Mouse (Mus musculus): ENCODE data around the gene Nyap2. TPM values are rescaled to one million over a fixed set of nuclear protein-coding genes. Genes with fewer than 3 reads are reported as not detected.

The Nyap2 gene
- total and polyA plus RNA-seq, 2 experiments from 2014 or later, result under 0.01 TPM; not detected in 1

DNA sequence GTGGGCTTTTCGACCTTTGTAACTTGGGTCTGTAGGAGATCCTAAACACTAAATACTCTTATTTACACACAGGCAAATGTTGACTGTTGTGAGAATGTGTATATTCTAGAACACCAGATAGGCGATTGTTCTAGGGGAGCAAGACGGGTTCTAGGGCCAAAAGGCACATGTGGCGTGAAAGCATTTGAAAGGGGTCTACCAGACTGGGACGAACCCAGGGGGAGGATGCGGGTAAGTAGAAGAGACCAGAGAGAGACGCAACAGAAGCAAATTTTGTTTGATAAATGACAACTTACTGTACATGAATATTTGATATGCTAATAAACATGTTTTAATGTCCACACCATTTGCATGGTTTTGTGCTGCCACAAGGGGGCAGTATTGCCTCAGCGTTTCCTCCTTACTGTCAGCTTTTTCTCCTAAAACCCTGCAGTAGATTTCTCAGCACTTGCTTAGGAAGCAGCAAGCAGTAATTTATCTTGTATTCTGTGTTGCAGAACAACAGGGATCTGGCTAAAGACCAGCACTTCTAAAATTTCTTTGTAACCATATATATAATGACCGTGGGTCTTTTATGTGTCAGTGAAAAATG lies 239.7 kb downstream of the Nyap2 start:
- ATAC-seq (ENCODE audit: insufficient read depth, low read depth), result 0 out of 2 replicates have a peak, but pooled peaks have one; percentile 11

DNA sequence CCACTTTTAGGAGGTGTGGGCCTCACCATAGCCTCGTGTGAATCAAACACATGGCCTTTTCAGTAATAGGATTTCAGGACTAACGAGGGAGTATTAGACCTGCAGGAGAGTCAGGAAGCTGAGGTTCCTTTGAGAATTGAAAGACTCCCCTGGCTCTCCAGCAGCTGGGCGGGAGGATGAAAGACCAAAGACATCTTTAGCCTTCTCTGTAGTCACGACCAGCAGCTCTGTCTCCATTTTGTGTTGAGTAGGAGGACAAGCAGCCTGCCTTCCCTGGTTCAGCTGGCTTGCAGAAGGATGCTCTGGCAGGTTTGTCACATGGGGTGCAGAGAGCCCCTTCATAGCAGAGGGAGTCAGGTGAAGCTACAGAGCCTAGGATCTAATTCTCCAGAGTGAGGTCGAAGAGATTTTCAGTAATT lies 240.3 kb downstream of the Nyap2 start:
- H3K27ac ChIP-seq (ENCODE audit: low read depth), result no peak overlapping the region
- H3K4me2 ChIP-seq (ENCODE audit: low read depth, low read length), result no peak overlapping the region
- H3K36me3 ChIP-seq (replicated peaks; ENCODE audit: control insufficient read depth, insufficient read depth, low read length), result no peaks in the 10 kb centered on the region
- no peak for DNase-seq (ENCODE audit: low spot score)
- H3K4me3 ChIP-seq (ENCODE audit: low read depth, low read length), result no peak overlapping the region
- no peaks in the 10 kb centered on the region for H3K9me3 ChIP-seq (replicated peaks; ENCODE audit: control insufficient read depth, low read length)
- 66% methylated on average over 5 of the region's 5 CpGs for WGBS
- no peaks in the 10 kb centered on the region for H3K4me1 ChIP-seq (ENCODE audit: control insufficient read depth, insufficient read depth)
- H3K27me3 ChIP-seq (ENCODE audit: control insufficient read depth, insufficient read depth, low read length), result no peaks in the 10 kb centered on the region
- TF ChIP-seq EP300 (IDR thresholded peaks at IDR 0.05; ENCODE audit: low read depth) (no peak), CTCF (IDR thresholded peaks at IDR 0.05; ENCODE audit: low read depth) (no peak)
- H3K9ac ChIP-seq (replicated peaks; ENCODE audit: low read depth, low read length), result no peak overlapping the region
- no peak for ATAC-seq (ENCODE audit: insufficient read depth, low read depth)

More for the DNA sequence above, 239.7 kb downstream of the Nyap2 start:
- Histone ChIP-seq H3K9me3 (replicated peaks; ENCODE audit: control insufficient read depth, low read length) (no peaks in the 10 kb centered on the region), H3K4me3 (ENCODE audit: low read depth, low read length) (no peak overlapping the region), H3K4me2 (ENCODE audit: low read depth, low read length) (no peak overlapping the region), H3K9ac (replicated peaks; ENCODE audit: low read depth, low read length) (no peak overlapping the region), H3K27me3 (ENCODE audit: control insufficient read depth, insufficient read depth, low read length) (no peaks in the 10 kb centered on the region), H3K36me3 (replicated peaks; ENCODE audit: control insufficient read depth, insufficient read depth, low read length) (no peaks in the 10 kb centered on the region), H3K4me1 (ENCODE audit: control insufficient read depth, insufficient read depth) (no peaks in the 10 kb centered on the region), H3K27ac (ENCODE audit: low read depth) (no peak overlapping the region)
- 55% methylated on average over 9 of the region's 9 CpGs for WGBS
- TF ChIP-seq CTCF (IDR thresholded peaks at IDR 0.05; ENCODE audit: low read depth), result peak; percentile 87
- TF ChIP-seq EP300 (IDR thresholded peaks at IDR 0.05; ENCODE audit: low read depth), result no peak
- DNase-seq (ENCODE audit: low spot score), result peak; percentile 74

DNA sequence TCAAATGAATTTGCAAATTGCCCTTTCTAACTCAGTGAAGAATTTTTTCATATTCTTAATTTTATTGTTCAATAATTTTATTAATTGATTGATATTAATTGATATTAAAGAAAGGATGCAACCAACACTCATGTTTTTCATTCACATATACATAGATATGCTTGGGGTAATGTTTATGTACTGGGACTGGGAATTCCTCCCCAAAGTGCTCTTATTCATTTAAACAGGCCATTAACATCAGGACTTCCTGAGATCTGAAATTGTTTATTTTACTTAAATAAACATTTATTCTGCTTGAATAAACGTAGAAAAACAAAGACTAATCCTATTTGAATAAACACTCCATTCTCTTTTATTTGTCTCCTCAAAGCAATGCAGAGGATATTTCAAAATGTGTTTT lies 311.0 kb downstream of the Nyap2 start:
- Histone ChIP-seq H3K4me1 (ENCODE audit: control insufficient read depth, insufficient read depth) (no peaks in the 10 kb centered on the region), H3K9me3 (replicated peaks; ENCODE audit: control insufficient read depth, low read length) (no peaks in the 10 kb centered on the region), H3K9ac (replicated peaks; ENCODE audit: low read depth, low read length) (no peak overlapping the region), H3K4me2 (ENCODE audit: low read depth, low read length) (no peak overlapping the region), H3K36me3 (replicated peaks; ENCODE audit: control insufficient read depth, insufficient read depth, low read length) (no peaks in the 10 kb centered on the region), H3K27ac (ENCODE audit: low read depth) (no peak overlapping the region), H3K27me3 (ENCODE audit: control insufficient read depth, insufficient read depth, low read length) (no peaks in the 10 kb centered on the region), H3K4me3 (ENCODE audit: low read depth, low read length) (no peak overlapping the region)
- DNase-seq (ENCODE audit: low spot score) (no peak), ATAC-seq (ENCODE audit: insufficient read depth, low read depth) (no peak)
- WGBS, result 24% methylated on average over 1 of the region's 1 CpGs
- TF ChIP-seq EP300 (IDR thresholded peaks at IDR 0.05; ENCODE audit: low read depth), result no peak
